Mouse (Mus musculus): ENCODE measurements at regions not wholly inside any gene's neighbourhood (a gene's known extent, or its start where the extent isn't known, plus 50 kb on each side); places are given as distances from the start of the nearest gene placed in this dataset.

GRCm38 (mm10) chr2:61138998-61139631, 176.1 kb upstream of the Rbms1 start:
- Histone ChIP-seq H3K36me3 (ENCODE audit: control insufficient read depth, insufficient read depth) (no peaks in the 10 kb centered on the region), H3K79me2 (ENCODE audit: control insufficient read depth, insufficient read depth) (no peaks in the 10 kb centered on the region), H3K79me3 (ENCODE audit: low read depth) (no peaks in the 10 kb centered on the region), H3K4me3 (ENCODE audit: insufficient read depth, poor library complexity, severe bottlenecking) (no peak overlapping the region), H3ac (ENCODE audit: control insufficient read depth, insufficient read length, low read depth) (peak overlapping the region; percentile 28), H3K27me3 (ENCODE audit: control insufficient read depth, insufficient read depth, insufficient read length) (no peaks in the 10 kb centered on the region)
- no peak for TF ChIP-seq CTCF (IDR thresholded peaks at IDR 0.05; ENCODE audit: control insufficient read depth, insufficient read depth, insufficient read length)
- TF ChIP-seq MYOD1 (IDR thresholded peaks at IDR 0.05; ENCODE audit: control insufficient read depth, insufficient read length, low read depth) = no peak
- TF ChIP-seq MYOG (IDR thresholded peaks at IDR 0.05; ENCODE audit: control insufficient read depth, extremely low read depth, insufficient read length) = no peak
- TF ChIP-seq USF1 (IDR thresholded peaks at IDR 0.05; ENCODE audit: low read depth) = peak; percentile 83
- TF ChIP-seq MAX (IDR thresholded peaks at IDR 0.05) = peak; percentile 83
- peak; percentile 70 for TF ChIP-seq FOSL1 (IDR thresholded peaks at IDR 0.05; ENCODE audit: insufficient read depth, low read length, poor library complexity, severe bottlenecking)
- TF ChIP-seq CEBPB (IDR thresholded peaks at IDR 0.05; ENCODE audit: low read depth) = peak; percentile 9

GRCm38 (mm10) chr2:61138625-61138997, 175.6 kb upstream of the Rbms1 start:
- TF ChIP-seq MYOD1 (IDR thresholded peaks at IDR 0.05; ENCODE audit: control insufficient read depth, insufficient read length, low read depth) (no peak), CTCF (IDR thresholded peaks at IDR 0.05; ENCODE audit: control insufficient read depth, insufficient read depth, insufficient read length) (no peak), MAX (IDR thresholded peaks at IDR 0.05) (no peak), MYOG (IDR thresholded peaks at IDR 0.05; ENCODE audit: control insufficient read depth, extremely low read depth, insufficient read length) (no peak), FOSL1 (IDR thresholded peaks at IDR 0.05; ENCODE audit: insufficient read depth, low read length, poor library complexity, severe bottlenecking) (no peak), USF1 (IDR thresholded peaks at IDR 0.05; ENCODE audit: low read depth) (no peak), CEBPB (IDR thresholded peaks at IDR 0.05; ENCODE audit: low read depth) (no peak)
- peak overlapping the region; percentile 10 for H3ac ChIP-seq (ENCODE audit: control insufficient read depth, insufficient read length, low read depth)
- H3K79me2 ChIP-seq (ENCODE audit: control insufficient read depth, insufficient read depth) = no peaks in the 10 kb centered on the region
- H3K36me3 ChIP-seq (ENCODE audit: control insufficient read depth, insufficient read depth) = no peaks in the 10 kb centered on the region
- no peaks in the 10 kb centered on the region for H3K27me3 ChIP-seq (ENCODE audit: control insufficient read depth, insufficient read depth, insufficient read length)
- H3K4me3 ChIP-seq (ENCODE audit: insufficient read depth, poor library complexity, severe bottlenecking) = no peak overlapping the region
- no peaks in the 10 kb centered on the region for H3K79me3 ChIP-seq (ENCODE audit: low read depth)

GRCm38 (mm10) chr2:61137378-61137777, 174.4 kb upstream of the Rbms1 start:
- no peak overlapping the region for H3K4me3 ChIP-seq (ENCODE audit: insufficient read depth, poor library complexity, severe bottlenecking)
- no peak overlapping the region for H3ac ChIP-seq (ENCODE audit: control insufficient read depth, insufficient read length, low read depth)
- TF ChIP-seq USF1 (IDR thresholded peaks at IDR 0.05; ENCODE audit: low read depth) (no peak), CEBPB (IDR thresholded peaks at IDR 0.05; ENCODE audit: low read depth) (no peak), CTCF (IDR thresholded peaks at IDR 0.05; ENCODE audit: control insufficient read depth, insufficient read depth, insufficient read length) (no peak), MYOG (IDR thresholded peaks at IDR 0.05; ENCODE audit: control insufficient read depth, extremely low read depth, insufficient read length) (no peak), FOSL1 (IDR thresholded peaks at IDR 0.05; ENCODE audit: insufficient read depth, low read length, poor library complexity, severe bottlenecking) (no peak), MYOD1 (IDR thresholded peaks at IDR 0.05; ENCODE audit: control insufficient read depth, insufficient read length, low read depth) (no peak), MAX (IDR thresholded peaks at IDR 0.05) (no peak)
- H3K79me2 ChIP-seq (ENCODE audit: control insufficient read depth, insufficient read depth) = no peaks in the 10 kb centered on the region
- H3K36me3 ChIP-seq (ENCODE audit: control insufficient read depth, insufficient read depth) = no peaks in the 10 kb centered on the region
- no peaks in the 10 kb centered on the region for H3K79me3 ChIP-seq (ENCODE audit: low read depth)
- H3K27me3 ChIP-seq (ENCODE audit: control insufficient read depth, insufficient read depth, insufficient read length) = no peaks in the 10 kb centered on the region

GRCm38 (mm10) chr2:61136926-61137325, 173.9 kb upstream of the Rbms1 start:
- H3K79me2 ChIP-seq (ENCODE audit: control insufficient read depth, insufficient read depth) = no peaks in the 10 kb centered on the region
- TF ChIP-seq MYOD1 (IDR thresholded peaks at IDR 0.05; ENCODE audit: control insufficient read depth, insufficient read length, low read depth) (no peak), CEBPB (IDR thresholded peaks at IDR 0.05; ENCODE audit: low read depth) (peak; percentile 78)
- H3K27me3 ChIP-seq (ENCODE audit: control insufficient read depth, insufficient read depth, insufficient read length) = no peaks in the 10 kb centered on the region
- no peaks in the 10 kb centered on the region for H3K79me3 ChIP-seq (ENCODE audit: low read depth)
- H3ac ChIP-seq (ENCODE audit: control insufficient read depth, insufficient read length, low read depth) = no peak overlapping the region
- H3K36me3 ChIP-seq (ENCODE audit: control insufficient read depth, insufficient read depth) = no peaks in the 10 kb centered on the region
- no peak overlapping the region for H3K4me3 ChIP-seq (ENCODE audit: insufficient read depth, poor library complexity, severe bottlenecking)

- Histone ChIP-seq H3K79me2 (ENCODE audit: control insufficient read depth, insufficient read depth) (no peaks in the 10 kb centered on the region), H3K27me3 (ENCODE audit: control insufficient read depth, insufficient read depth, insufficient read length) (no peaks in the 10 kb centered on the region), H3K36me3 (ENCODE audit: control insufficient read depth, insufficient read depth) (no peaks in the 10 kb centered on the region), H3ac (ENCODE audit: control insufficient read depth, insufficient read length, low read depth) (no peak overlapping the region), H3K79me3 (ENCODE audit: low read depth) (no peaks in the 10 kb centered on the region), H3K4me3 (ENCODE audit: insufficient read depth, poor library complexity, severe bottlenecking) (no peak overlapping the region)
- TF ChIP-seq MYOD1 (IDR thresholded peaks at IDR 0.05; ENCODE audit: control insufficient read depth, insufficient read length, low read depth) (no peak), CTCF (IDR thresholded peaks at IDR 0.05; ENCODE audit: control insufficient read depth, insufficient read depth, insufficient read length) (no peak), MYOG (IDR thresholded peaks at IDR 0.05; ENCODE audit: control insufficient read depth, extremely low read depth, insufficient read length) (no peak), MAX (IDR thresholded peaks at IDR 0.05) (no peak), FOSL1 (IDR thresholded peaks at IDR 0.05; ENCODE audit: insufficient read depth, low read length, poor library complexity, severe bottlenecking) (no peak), CEBPB (IDR thresholded peaks at IDR 0.05; ENCODE audit: low read depth) (no peak), USF1 (IDR thresholded peaks at IDR 0.05; ENCODE audit: low read depth) (no peak)
Measured at GRCm38 (mm10) chr2:61123046-61123806, 160.2 kb upstream of the Rbms1 start.

All from C2C12 (cell line).